Mouse (Mus musculus) c-Kit-positive CD71-positive TER-119-positive erythroid progenitor cells, embryonic 14.5 days (primary cell): ENCODE results near the gene Ms4a12.
"Not testable (repeated sequence)": the region's sequence is repeated elsewhere in the genome, so short reads cannot be mapped to it uniquely, and the experiment has no call there.

Source experiments
- DNase-seq: peaks from one replicate; pipeline ENCODE4 v3.0.0-alpha.2; 2013; ENCODE audit warnings: low spot score

Ms4a12 gene

GRCm38 (mm10) chr19:11232348-11232747 lies at the start of gene Ms4a12:
TSS of gene Ms4a12 (minus strand) at chr19:11232448.
- DNase-seq, result no peak

DNA sequence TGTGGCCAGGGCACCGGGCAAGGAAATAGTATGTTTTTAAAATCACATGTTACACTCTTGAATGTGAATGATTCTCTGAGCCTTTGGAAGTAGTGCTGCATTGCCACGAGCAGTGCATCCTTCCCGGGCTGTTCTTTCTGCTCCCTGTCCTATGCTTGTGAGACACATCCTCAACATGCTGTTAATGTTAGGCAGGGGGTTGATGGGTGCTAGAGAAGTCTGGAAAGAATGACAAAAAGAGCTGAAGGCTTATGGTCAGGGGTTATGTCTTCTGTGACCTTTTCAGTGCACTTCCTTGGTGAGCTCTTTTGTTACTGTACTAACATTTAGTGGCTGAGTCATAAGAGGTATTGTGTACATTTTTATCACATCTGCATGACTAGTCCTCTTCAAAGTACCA lies 48.0 kb upstream of the Ms4a12 start:
- DNase-seq, result no peak

DNA sequence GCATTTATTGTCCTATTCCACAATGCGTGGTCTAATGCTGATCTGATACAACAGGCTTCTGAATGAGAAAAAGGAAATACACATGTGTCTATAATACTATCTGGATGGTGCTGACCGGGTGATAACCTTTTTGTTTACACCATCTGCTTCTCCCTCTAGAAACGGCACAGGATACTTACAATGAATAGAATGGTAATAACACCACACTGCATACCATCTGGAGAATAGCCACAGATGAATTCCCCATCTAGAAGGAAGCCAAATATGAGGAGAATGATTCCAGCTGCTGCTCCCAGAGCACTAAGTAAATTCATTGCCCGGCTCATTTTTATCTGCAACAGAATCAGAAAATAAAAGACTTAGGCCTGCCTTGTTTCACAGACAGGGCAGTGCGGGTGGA lies 44.2 kb upstream of the Ms4a12 start:
- DNase-seq, result no peak

- no peak for DNase-seq
Measured at GRCm38 (mm10) chr19:11266956-11267355, 34.7 kb upstream of the Ms4a12 start.

GRCm38 (mm10) chr19:11266052-11266845 lies 34.0 kb upstream of the Ms4a12 start, which contains the start of gene Ms4a1:
TSS of gene Ms4a1 (minus strand) at chr19:11266241.
- DNase-seq, result no peak

DNA sequence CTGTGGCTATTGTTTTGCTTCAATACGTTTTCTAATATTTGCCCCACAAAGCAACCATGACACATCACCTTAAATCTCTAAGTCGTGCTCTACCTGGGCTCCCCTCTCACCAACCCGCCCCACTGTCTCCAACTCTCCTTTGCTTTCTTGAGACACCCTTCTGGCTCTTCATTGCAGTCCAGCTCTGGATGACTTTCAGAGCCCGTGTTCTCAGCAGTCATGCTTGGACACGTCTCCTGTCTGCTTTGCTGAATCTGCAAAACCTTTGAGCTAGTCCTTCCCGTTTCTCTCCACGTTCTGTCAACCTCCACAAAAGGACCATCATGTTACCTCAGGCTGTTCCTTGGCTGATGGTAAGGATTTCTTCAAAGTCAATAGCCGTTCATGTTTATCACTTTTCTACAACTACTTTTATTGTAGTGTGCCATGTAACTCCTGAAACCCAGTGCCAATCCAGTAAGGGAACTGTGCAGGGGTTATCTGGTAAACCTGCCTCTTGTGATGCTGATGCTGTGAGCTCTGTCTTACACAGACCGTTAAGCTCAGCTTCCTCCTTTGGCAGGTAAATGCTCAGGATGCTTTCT lies 32.4 kb upstream of the Ms4a12 start:
- DNase-seq, result no peak

DNA sequence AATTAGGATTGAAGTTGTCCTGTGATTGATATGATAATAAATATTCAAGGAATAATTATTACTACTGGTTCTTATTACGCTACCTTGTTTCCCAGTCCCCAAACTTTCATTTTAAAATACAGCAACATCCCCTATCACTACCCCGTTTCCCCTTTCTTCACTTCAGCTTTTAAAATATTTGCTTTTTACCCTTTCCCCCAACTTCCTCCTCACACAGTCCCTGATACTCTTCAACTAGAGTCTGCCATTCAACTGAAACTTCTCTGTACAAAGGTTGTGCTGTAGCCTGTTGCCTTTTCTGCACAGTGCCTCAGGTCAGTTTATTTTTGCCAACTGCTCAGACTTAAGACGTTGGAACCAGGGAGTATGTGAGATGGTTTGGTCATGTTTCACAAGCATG lies 31.3 kb upstream of the Ms4a12 start:
- DNase-seq, result no peak

DNA sequence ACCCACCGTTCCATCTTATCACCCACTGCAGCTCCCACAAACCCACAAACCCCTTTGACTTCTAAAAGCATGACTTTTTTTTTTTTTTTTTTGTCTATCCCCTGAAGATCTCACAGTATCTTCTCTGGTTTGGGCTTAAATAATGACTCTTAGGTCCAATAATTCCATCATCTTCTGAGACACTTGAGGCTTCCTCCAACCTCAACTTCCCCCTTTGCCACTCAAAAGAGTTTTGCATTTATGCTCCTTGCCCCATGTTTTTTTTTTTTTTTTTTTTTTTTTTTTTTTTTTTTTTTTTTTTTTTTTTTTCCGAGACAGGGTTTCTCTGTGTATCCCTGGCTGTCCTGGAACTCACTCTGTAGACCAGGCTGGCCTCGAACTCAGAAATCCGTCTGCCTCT lies 30.7 kb upstream of the Ms4a12 start:
- not testable (repeated sequence) for DNase-seq

- no peak for DNase-seq
Measured at GRCm38 (mm10) chr19:11261522-11261921, 29.3 kb upstream of the Ms4a12 start.

DNA sequence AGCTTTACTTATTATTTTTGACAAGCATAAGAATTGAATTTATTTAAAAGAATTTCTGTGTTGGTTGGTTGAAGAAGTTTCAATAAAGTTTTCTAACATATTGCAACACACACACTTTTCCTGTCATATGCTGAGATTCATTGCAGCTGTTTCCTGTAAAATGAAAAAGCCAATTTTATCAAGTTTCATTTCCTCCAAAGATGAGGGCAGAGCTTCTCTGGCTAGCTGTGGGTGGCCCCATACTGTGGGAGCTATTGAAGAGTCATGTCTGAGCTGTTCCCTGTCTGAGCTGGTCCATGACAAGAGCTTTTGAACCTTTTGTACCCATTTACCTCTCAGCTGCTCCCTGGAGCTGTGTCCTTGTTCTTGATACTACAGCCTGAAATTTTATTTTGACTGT lies 12.0 kb upstream of the Ms4a12 start:
- no peak for DNase-seq

GRCm38 (mm10) chr19:11242560-11242959 lies 10.3 kb upstream of the Ms4a12 start:
- no peak for DNase-seq

DNA sequence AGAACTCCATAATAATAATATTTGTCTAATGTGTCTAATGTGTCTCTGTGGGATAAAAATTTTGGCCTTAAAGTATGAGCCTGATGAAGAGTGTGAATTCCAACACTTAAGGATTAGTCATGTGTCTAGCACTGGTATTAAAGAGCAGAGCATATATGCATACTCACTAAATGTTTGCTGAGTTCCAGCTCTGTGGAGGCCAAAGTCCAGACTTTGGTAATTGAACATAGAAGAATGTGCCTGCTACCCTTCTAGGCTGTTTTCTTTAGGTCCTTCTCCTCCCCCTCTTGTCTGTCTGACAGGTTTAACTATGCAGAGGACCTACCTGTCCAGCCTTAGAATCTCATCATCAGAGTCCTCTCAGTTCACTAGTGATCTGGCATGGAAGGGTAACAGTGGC lies 3.6 kb upstream of the Ms4a12 start:
- DNase-seq, result no peak

- DNase-seq, result no peak
Measured at GRCm38 (mm10) chr19:11234921-11235735, 2.9 kb upstream of the Ms4a12 start.

DNA sequence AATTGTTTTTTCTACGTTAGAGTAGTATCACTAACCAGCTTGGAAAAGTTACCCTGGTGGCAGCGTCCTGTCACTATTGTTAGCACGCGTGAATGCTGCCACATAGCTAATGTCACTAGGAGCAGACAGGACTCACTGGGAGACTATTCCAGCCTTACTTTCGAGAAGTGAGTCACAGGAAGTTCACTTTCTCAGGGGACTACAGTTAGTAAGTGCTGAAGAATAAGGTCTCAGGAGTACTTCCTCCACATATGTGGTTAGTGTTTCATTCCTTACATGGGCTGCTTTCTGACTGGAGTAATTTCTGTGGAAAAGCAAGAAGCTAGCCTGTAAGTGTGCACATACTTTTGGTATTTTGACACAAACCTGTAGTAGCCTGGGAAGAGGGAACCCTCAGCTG lies 2.0 kb upstream of the Ms4a12 start:
- DNase-seq, result no peak

DNA sequence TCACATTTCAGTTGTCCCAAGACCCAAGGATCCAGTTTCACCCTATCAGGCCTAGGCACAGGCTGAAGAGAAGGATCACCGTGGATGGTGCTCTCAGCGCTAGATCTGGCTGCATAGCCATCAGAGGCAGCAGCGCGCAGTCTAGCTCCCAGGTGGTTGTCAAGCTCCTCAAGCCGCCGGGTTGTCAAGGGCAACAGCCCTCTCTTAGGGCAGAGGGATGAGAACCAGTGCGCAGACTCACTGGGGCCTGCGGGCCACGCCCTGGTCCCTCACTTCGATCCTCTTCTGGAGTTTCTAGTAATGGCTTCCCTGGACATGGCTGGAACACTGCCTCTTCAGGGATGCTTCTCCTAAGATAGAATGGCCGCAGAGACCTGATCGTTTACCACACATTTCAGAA lies 35.7 kb downstream of the Ms4a12 start, which contains the start of gene Ms4a13:
Gene Ms4a13 (minus strand): TSS at position 192 of the 400 bp plus-strand sequence.
- DNase-seq, result no peak

DNA sequence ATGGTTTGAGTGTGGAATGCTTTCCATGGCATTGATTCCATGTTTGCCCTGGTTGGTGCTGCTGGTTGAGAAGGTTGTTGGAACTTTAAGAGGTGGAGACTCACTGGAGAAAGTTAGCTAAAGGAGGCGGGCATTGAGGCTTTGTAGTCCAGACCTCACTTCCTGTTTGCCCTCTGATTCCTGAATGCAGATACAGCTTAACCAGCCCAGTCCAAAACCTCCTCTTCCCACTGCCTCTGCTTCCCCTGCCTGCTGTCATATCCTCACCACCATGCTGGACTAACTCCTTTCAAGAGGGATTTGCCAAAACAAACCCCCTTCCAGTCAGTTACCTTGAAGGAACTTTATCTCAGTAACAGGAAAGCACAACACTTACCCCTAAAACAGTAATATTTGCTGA lies 39.7 kb downstream of the Ms4a12 start:
- no peak for DNase-seq

DNA sequence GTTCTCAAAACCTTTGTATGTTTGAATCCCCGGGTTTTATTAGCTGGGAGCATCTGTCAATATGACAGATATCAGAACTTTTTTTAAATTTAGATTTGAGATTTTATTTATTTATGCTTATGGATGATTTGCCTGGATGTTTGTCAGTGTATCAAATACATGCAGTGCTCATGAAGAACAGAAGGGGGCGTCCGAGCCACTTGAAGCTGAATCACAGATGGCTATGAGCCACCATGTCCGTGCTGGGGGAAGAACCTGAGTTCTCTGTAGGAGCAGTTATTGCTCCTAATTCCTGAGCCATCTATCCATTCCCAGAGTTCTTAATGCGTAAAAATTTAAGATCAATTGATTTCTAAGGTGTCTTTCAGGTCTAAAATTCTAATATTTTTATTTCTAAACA lies 48.1 kb downstream of the Ms4a12 start:
- DNase-seq, result peak; percentile 3

- DNase-seq, result no peak
Measured at GRCm38 (mm10) chr19:11177464-11177863, 54.8 kb downstream of the Ms4a12 start.

DNA sequence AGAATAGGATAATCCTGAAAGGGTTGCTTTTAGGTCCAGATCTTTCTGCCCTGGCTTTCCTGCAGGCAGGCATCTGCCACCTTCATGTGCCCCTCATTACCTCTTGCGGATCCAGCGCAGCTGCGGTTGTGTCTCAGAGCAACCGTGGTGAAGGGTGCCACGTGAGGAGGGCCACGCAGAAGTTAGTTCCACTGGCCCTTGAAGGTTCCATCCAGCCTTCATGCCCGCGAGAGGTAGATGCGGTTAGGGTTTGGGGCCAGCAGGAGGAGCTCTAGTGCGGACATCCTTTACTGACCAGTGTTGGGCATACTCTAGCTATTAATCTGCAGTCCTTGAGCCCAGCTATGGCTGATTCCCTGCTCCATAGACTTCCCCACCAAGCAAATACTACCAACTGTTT lies 67.1 kb downstream of the Ms4a12 start, which contains the start of gene 1700025F22Rik:
Gene 1700025F22Rik (minus strand): TSS at position 149 of the 400 bp plus-strand sequence.
- no peak for DNase-seq
